Mouse (Mus musculus) cerebellum, postnatal 36 days (tissue): ENCODE data around the gene Fndc7.
"Not testable (repeated sequence)": the region's sequence is repeated elsewhere in the genome, so short reads cannot be mapped to it uniquely, and the experiment has no call there.

ENCODE experiments used
- DNase-seq, 2 experiments: peaks; one replicate each; pipeline ENCODE4 v3.0.0; 2021 to 2022; ENCODE audit warnings: mixed read lengths in 2 of 2

The Fndc7 gene

DNA sequence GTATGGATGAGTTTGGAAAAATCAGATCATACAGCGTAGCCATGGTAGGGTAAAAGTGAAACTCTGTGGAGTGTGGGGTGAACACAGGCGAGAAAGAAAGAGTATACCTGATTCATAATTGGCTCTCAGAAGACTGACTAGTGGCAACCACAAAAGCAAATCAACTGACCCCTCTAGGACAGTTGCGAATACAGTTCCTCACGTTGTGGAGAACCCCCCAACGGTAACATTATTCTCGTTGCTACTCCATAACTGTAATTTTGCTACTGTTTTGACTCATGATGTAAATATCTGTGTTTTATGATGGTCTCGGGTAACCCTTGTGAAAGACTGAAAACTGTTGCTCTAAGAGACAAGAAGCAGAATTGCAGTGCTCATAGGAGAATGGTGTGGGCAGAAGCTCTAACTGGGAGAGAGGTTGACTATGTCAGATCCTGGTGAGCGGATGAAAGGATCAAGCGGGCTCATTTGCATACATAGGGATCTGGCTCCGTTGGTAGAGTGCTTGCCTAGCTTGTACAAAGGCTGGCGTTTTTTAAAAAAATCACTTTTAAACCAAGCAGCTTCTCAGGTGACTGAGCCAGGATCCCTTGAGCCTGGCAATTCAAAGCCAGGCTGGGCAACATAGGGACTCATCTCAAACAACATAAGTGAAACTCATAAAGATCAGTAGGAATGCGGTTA is 2.7 kb downstream of the Fndc7 start:
- DNase-seq = no peak

- no peak for DNase-seq
Observed at GRCm38 (mm10) chr3:108885686-108886530, 3.9 kb downstream of the Fndc7 start.

DNA sequence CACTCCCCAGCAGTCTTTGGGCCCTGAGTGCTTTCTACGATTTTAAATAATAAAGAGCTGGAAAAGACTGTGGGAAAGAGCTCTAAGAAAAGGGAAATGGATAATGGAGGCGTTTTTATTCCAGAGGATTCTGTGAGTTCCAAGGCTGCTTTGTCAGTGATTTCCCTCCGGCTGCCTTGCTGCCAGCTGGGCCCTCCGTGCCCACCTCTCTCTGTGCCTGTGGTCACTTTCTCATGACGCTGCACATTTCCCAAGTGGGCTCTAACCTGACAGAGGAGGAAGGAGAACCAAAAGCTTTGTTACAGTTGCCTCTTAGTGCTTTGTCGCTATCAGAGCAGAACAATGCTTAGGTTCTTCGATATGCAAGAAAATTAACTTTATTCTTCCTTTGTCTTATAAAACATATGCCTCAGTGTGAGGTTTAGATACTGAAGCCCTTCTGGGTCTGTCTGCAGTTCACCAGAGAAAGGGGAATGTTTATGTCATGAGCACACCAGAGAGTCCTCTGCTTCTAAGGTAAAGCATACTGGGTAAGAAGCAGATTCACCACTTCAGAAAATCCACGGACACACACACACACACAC is 5.0 kb downstream of the Fndc7 start:
- no peak for DNase-seq

DNA sequence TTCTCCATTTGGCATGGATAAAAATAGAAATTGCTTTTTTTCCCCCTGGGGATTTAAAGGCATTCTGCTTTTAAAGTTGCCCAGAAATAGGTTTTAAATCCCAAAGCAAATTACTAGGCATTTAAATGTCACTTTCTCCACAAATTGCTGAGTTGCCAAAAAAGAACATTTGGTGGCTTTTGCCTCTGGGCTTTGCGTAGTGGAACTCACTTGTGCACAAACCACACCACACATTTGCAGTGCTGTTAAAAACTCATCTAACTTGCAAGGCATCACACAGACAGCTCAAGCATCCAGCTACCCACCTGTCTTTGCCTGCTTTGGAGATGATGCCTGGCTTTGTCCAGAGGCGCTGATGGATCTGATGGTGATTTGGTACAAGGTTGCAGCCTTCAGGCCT is 6.7 kb downstream of the Fndc7 start:
- DNase-seq = no peak

GRCm38 (mm10) chr3:108881873-108882272 is 7.9 kb downstream of the Fndc7 start:
- DNase-seq = not testable (repeated sequence)

- no peak for DNase-seq
Observed at GRCm38 (mm10) chr3:108880544-108881507, 9.0 kb downstream of the Fndc7 start.

GRCm38 (mm10) chr3:108879836-108880435 is 9.9 kb downstream of the Fndc7 start:
- no peak for DNase-seq

GRCm38 (mm10) chr3:108879129-108879528 is 10.7 kb downstream of the Fndc7 start:
- no peak for DNase-seq

DNA sequence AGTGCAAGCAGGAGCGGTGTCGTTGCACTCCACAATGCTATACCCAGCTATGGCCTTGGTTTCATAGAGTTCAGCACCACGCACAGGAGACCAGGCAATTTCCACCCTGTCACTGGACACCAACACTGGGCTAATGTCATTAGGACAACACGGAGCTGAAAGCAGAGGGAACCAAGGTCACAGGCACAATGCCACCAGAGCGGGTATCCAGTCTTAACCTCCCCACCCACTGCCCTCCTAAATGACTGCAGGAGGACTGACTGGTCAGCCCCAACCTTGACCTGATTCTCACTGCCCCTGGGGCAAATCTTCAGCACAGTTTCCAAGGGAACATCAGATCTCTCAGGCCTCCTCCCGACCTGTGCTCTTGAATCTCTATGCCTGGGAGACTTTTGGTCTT is 19.2 kb downstream of the Fndc7 start:
- DNase-seq = no peak

GRCm38 (mm10) chr3:108867449-108867848 is 22.4 kb downstream of the Fndc7 start:
- no peak for DNase-seq

GRCm38 (mm10) chr3:108865676-108866075 is 24.1 kb downstream of the Fndc7 start:
- DNase-seq = no peak

DNA sequence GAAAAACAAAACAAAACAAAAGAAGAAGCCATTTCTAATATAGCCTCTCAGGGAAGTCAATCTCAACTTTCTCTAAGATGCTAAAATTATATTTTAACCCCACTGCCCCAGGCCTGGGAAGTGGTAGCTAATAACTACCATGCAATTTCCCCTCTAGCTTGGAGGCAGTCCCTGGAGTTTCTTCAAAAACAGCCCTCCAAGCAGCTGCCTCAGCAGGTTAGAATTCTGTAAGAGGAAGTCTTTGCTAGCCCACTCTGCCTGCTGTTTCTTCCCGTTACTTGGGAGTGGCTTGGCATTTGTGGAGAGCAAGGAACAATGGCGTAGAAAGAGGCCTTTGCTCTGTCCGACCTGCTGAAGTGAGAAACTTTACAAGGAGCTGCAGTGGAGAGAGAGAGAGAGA is 24.7 kb downstream of the Fndc7 start:
- no peak for DNase-seq

DNA sequence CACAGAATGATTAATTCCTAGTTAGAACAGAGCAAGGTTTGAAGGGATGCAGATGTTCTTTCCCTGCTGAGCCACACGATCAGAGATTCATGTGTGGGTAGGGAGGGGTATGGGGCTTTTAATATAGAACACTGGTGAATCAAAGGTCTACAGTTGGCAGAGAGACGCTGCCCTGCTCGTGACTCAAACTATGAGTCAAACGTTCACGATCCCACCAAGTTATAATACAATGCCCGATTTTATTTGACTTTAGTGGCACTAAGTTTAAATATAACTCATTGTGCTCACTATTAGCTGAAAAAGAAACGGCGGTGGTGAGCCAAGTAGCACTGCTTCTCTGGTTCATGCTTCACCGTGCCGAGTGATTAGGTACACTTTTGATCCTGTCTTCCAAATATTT is 26.7 kb downstream of the Fndc7 start:
- DNase-seq = no peak

GRCm38 (mm10) chr3:108862282-108862681 is 27.5 kb downstream of the Fndc7 start:
- DNase-seq = not testable (repeated sequence)

- DNase-seq = no peak
Observed at GRCm38 (mm10) chr3:108860786-108861185, 29.0 kb downstream of the Fndc7 start.

GRCm38 (mm10) chr3:108858231-108858770 is 31.5 kb downstream of the Fndc7 start:
- DNase-seq = no peak

GRCm38 (mm10) chr3:108857714-108858113 is 32.1 kb downstream of the Fndc7 start:
- no peak for DNase-seq

DNA sequence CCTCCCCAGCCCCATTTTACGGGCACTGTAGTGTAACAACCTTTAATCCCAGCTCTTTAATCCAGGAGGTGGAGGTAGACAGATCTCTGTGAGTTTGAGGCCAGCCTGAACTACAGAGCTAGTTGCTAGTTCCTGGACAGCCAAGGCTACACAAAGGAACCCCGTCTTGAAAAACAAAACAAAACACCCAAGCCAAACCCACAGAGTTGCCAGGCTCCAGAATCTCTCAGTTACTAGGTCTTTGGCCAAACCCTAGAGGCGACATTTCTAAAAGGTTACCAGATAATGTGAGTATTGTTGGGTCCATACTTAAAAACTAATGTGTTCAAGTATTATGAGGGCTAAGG is 32.7 kb downstream of the Fndc7 start:
- DNase-seq = no peak

DNA sequence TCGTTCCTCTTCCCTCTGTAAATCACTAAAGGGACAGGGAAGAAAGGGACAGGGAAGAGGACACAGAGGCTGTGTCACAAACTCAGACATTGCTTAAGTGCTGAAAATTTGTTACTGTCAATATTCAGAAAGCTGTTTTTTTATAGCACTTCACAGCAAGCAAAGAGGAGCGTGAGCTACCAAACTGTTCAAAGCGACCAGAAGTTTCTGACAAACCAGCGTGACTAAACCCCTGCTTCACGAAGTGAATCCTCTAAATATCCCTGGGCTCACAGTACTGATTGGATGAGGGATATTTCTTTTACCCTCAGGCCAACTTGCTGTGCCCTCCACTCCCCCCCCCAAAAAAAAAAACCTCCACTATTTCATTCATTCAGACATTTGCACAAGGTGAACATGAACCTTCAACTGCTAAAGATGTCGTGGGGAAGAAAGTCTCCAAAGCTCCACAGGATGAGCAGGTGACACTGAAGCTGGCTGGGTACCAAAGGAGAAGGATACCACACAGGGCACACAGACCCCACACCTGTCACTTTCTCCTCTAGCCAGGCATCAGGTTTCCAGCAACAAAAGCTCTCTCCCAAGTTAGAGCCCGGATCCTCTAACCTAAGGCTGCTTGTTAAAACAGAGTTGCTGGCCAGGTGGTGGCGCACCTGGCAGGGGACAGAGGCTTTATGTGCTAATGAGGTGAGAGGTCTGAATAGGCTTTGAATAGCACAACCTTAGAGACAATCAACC is 33.3 kb downstream of the Fndc7 start:
- peak; percentile 52 to 63 for DNase-seq

DNA sequence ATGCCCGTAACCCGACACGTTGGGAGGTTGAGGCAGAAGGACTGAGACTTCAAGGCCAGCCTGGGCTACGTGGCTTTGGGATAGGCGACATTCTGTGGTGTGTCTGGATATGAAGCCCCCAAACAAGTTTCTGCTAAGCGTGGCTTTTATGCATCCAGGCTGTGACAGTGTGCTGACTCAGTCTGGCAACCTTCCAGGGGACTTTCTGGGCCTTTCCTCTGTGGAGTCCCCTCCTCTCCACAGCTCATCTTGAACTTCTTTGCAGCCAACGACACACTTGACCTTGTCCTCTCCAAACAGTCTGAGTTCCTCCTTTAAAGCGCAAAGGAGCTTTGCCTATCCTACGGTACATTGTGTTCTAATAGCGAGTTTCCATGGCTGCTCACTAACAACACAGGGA is 33.9 kb downstream of the Fndc7 start:
- DNase-seq = no peak

- peak in 1 of 2 experiments; percentile 11 for DNase-seq
Observed at GRCm38 (mm10) chr3:108855371-108855770, 34.4 kb downstream of the Fndc7 start.
